Mouse (Mus musculus) frontal cortex, postnatal 14 days (tissue): ENCODE measurements around the gene Cnfn.
"Not testable (repeated sequence)": the region's sequence is repeated elsewhere in the genome, so short reads cannot be mapped to it uniquely, and the experiment has no call there.

Experiments used
- DNase-seq, 2 experiments: peaks; one replicate each; pipeline ENCODE4 v3.0.0; 2022; ENCODE audit warnings: low spot score in 2 of 2

Cnfn gene

GRCm38 (mm10) chr7:25369058-25369749 is at the start of gene Cnfn:
Gene Cnfn (minus strand): TSS chr7:25369724.
- DNase-seq, result no peak

DNA sequence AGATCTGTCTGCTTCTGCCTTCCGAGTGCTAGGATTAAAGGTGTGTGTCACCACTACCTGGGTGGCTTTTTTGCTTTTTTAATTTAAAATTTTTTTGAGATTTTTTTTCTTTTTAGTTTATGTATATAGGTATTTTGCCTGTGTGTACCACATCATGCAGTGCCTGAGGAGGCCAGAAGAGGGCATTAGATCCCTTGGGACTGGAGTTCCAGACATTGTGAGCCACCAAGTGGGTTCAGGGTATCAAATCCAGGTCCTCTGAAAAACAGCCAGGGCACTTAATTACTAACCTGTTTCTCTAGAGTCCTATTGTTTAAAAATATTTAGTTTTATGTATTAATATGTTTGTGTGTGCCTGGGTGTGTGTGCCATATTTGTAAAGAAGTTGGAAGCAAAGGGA is 48.1 kb upstream of the Cnfn start:
- no peak for DNase-seq

GRCm38 (mm10) chr7:25412833-25413441 is 43.4 kb upstream of the Cnfn start, which contains the start of gene Cxcl17:
Gene Cxcl17 (minus strand): TSS chr7:25412886.
- DNase-seq, result no peak

DNA sequence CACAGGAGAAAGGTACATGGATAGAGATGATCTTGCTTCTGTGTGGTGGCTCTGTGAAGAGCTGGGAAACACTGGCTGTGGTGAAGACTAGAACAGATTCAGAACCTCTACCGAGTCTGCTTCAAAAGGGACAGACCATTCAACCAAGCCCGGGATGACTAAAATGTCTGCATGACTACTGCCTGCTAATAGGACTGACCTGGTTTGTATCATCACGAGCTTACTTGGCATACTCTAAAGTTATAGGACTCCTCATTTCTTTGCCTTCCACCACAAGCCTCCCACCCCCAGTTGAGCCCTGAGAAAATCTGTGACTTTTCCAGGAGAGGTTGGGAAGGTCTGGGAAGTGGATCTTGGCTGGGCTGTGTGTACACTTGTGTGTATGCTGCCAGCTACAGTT is 42.3 kb upstream of the Cnfn start:
- DNase-seq, result no peak

DNA sequence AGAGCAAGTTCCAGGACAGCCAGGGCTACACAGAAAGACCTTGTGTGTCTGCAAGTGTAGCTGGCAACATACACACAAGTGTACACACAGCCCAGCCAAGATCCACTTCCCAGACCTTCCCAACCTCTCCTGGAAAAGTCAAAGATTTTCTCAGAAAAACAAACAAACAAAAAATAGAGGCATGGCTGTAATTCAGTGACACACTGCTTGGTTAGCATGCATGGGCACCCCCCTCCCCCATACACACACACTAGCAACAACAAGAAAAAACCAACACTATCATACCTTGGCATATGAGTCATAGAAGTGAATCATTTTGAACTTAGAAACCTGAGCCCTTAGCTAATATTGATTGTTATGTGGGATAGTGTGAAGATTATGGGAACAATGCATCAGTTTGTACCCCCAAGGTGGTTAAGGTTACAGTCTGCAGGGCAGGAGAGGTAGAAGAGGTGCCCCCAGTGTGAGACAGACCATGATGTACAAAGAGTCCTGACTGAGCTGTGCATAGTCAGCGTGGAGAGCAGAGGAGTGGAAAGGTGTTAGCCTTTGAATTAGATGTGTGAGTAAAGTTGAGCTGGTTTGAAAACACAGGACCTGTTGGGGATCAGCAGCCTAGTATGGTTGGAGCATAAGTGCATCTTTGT is 41.6 kb upstream of the Cnfn start:
- DNase-seq, result no peak

- no peak for DNase-seq
Observed at GRCm38 (mm10) chr7:25409114-25409760, 39.7 kb upstream of the Cnfn start.

- DNase-seq, result no peak
Observed at GRCm38 (mm10) chr7:25406468-25406867, 36.9 kb upstream of the Cnfn start.

DNA sequence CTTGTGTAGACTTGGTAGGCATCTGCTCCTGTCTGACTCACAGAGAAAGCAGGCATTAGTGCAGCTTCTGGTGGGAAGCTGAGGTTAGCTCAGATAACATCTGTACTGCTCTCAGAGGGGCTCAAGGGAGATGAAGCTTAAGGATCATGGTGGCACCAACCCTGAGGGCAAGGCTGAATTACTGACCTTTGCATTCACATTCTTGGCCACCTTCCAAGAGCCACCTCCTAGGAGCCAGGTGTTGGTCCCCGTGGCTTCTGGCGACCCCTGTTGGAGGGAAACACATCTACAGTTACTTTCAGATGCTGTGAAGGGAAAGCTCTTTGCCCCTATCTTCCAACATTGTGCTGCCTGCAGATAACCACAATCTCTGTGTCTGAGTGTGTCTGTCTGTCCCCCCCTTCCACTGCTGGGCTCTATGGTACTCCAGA is 33.2 kb upstream of the Cnfn start:
- DNase-seq, result no peak

DNA sequence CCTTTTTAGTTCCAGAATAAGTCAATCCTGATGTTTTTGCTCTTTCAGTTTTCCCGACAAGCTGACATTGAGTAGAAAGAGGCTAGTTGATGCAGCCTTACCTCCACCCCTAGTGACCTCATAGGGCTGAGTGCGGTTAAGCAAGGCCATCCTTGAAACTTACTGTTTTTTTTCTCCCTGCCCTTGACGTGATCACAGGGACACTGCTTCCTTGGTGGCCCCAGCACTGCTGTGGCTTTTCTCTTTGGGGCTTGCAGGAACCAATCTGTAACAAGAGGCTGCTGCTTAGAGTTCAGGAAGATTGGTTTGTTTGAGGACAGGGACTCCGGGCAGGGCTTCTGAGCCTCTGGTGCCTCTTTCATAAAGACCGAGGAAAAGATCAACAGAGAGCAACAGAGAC is 32.5 kb upstream of the Cnfn start:
- no peak for DNase-seq

GRCm38 (mm10) chr7:25401551-25401950 is 32.0 kb upstream of the Cnfn start:
- DNase-seq, result no peak

GRCm38 (mm10) chr7:25399028-25399427 is 29.5 kb upstream of the Cnfn start:
- DNase-seq, result not testable (repeated sequence)

DNA sequence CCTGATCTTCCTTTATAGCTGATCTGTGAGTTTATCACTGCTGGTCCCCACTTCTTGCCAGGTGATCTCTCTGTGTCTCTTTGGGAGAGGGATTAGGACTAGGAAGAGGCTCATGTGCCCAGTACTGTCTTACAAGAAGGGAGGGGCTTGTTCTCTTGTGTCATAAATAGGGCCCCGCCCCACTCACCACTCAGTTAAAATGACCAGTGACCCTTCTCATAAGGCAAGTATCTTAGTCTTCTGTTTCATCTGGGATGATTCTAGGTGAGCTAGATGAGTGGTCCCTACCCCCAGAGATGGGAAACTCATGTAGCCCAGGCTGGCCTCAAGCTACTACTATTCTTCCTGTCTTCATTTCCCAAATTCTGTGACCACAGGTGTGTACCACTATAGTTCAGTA is 29.1 kb upstream of the Cnfn start, which contains the start of gene Lipe:
TSS of gene Lipe (minus strand) at position 101 of the 400 bp plus-strand sequence.
- no peak for DNase-seq

DNA sequence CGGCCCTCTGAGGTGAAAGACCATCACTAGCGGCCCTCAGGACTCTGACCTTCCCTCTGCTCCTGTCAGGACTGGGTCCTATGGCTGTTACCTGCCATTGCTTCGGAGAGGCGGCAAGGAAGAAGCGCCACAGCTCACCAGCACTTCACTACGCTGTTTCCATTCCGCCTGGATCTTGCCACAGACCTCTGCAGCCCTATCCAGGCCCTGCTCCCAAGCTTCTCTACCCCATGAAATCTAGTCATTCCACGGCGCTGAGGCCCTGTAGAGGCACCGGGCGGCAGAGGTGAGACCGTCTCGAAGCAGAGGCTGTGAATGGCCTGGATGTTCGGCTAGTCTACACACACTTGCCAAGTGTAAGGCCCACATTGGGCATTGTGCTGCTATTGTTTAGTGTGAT is 27.1 kb upstream of the Cnfn start:
- DNase-seq, result no peak

DNA sequence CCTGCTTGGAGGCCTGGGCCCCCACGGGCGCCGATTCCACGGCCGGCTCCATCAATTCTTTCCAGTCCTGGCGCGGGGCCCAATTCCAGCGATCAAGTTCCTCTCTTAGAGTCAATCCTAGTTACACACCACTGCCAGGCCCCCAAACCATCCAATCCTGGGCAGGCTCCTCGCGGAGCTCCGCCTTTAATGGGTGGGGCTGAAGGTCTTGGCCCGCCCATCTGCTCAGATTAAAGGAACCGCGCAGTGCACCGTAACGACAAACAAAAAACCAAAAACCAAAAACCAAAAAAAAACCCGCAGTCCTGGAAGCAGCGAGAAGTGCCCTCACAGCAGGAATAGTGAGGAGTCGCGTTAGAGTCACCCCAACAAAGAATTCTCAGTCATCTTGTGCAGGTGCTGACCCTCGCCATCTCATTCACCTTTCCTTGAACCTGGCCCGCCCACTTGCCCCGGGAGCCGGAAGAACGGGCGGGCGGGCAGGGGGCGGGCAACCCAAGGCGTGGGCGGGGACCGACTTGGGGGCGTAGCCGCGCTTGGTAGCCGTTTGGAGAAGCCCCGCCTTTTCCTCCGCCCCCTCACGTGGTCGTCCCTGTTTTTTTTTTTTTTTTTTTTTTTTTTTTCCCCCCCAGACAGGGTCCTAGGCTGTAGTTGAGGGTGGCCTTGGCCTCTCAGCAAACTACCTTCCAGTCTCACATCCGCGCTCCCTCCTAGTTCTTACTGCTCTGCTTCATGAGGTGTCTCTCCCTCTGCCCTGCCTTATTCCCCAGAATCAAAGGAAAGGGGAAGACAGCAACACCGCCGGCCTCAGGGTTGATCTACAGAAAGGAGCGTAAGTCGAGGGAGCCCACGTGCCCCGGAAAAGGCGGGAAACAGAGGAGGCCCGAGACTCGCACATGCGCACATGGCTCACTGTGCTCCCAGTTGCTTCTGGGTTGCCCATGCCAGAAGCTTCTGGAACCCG is 26.3 kb upstream of the Cnfn start:
- peak; percentile 96 for DNase-seq

DNA sequence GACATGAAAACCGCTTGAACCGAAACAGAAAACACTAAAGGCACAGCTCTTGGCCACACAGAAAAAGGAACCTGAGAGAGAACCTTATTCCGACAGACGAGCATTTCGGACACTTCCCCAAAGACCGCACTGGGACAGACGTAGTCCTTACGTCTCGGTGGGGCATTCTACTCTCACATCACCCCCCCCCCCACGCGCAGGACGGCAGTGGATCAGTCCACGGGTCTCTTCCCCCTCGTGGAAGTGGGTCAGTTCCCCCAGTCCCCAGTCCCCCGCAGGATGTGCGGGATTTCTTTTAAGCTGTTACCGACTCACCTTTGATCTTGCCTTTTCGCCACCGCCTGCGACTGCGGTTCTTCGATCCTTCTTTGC is 25.6 kb upstream of the Cnfn start:
- DNase-seq, result no peak

- DNase-seq, result no peak
Observed at GRCm38 (mm10) chr7:25394754-25395153, 25.2 kb upstream of the Cnfn start.

DNA sequence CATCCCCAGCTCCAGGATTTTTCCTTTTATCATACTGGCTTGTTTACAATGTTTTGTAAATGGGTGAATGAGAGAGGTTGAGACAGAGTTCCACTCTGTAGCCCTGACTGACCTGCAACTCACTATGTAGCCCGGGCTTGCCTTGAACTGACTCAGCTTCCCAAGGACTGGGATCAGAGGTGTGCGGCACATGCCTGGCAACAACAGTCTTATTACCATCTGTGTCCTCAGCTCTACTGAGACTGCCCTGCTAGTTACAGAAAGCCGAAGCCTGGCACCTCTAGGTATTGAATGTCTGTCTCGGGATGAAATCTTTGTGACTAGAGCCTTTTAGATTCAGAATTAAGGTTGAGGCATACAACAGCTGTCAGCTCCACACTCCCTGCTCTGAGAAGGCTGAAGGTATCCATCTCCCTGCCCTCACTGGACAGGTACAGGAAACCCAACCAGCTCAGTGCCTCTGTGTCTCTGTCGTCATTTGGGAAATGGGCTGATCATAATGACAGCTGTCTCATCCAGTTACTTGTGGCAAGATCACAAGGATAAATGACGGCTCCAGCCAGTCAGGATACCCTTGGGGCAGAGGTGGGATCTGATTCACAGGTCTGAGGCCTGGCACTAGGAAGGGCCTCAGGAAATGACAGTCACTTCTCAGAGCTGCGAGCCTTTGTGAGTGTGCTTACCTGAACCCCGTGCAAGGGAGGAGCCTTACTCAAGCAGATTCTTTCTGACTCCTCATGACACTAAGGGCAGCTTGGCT is 24.1 kb upstream of the Cnfn start:
- DNase-seq, result no peak

GRCm38 (mm10) chr7:25392851-25393250 is 23.3 kb upstream of the Cnfn start:
- DNase-seq, result no peak

DNA sequence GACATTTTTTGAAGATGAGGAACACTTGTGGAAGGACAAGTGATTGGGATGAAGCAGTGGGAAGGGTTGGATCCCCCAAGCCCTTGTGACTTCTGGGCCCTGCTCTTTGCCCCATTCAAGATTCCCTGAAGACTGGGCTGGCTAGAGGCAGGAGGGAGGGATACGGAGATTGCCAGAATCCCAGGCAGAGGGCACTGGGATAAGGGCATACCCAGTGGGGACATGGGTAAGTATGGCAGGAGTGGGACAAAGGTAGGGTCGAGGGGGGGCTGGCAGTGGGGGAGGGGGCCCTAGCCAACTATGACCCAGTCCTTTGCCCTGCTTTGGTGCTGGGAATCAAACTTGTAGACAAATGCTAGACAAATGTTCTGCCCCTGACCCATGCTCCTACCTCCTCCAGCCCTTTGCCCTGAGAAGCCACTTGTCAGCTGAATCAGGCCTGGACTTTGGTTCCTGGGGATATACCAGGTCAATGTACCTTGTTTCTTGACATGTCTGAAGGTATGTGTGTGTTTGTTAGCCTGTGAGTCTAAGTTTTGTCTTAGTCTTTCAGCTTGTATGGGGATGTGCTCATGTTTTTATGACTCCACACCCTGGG is 22.4 kb upstream of the Cnfn start:
- no peak for DNase-seq

GRCm38 (mm10) chr7:25390986-25391385 is 21.5 kb upstream of the Cnfn start:
- no peak for DNase-seq
